Mouse (Mus musculus) NIH3T3 (cell line): Measurements from ENCODE around the gene Ccdc163.

ENCODE experiments used
- DNase-seq: peaks from one replicate; pipeline ENCODE4 v3.0.0-alpha.2; 2012; ENCODE audit warnings: low read depth

Ccdc163 gene

DNA sequence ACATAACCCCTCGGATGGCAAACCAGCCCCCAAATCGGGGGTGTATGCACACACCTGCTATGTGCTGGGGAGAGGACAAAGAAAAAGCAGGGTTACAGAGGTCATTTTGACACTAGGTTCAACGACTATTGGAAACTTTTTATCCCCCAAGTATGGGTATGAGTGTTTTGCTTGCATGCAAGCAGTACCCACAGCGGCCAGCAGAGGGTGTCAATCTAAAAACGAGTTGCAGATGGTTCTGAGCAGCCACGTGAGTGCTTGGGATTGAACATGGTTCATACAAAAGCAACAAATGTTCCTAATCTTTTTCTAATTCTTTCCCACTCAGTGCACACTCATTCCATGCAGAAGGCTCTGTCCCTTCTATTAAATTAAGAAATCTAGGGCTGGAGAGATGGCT is 4.5 kb upstream of the Ccdc163 start:
- DNase-seq = peak; percentile 90

DNA sequence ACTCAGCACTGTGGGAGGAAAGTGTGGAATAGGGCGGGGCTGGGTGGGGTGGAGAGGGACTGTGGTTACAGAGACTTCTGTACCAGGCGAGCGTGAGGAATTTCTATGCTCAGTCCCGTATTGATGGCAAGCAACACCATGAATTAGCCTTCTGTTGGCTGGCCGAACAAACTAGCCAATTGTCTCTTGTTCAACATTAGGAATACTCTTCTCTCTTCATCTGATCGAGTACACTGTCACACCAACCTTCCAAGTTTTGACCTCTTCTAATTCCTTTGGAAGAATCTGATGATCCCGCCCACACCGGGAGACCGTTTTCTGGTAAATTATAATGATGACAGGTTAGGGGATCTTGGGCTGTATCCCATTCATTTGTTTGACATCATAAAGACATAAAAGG is 643 bp upstream of the Ccdc163 start:
- peak; percentile 17 for DNase-seq

DNA sequence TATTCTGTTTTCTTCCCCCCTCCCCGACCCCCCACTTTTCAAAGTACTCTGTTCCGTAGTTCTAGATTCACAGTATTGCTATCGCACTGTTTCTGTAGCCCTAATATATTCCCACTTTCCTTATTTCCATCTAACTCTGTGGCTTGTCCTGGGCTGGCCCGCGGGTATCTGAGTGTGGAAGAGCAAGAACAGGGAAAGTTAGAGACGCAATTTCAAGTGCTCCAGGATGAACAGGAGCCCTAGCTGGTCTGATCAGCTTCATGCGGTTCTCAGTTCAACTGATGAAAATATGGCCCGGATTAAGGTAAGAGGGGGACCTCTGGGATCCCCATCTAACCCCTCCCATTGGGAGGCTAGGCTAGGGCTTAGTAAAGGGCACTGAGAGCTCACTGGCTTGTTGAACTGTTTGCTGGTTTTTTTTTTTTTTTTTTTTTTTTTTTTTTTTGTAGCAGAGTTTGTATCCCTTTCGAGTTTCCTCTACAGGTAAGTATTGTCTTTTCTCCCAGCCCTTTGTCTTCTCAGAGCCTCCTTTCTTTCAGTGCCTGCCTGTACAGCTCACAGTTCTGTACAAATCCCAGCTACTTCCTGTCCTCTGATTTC is 582 bp downstream of the Ccdc163 start:
- DNase-seq = no peak

DNA sequence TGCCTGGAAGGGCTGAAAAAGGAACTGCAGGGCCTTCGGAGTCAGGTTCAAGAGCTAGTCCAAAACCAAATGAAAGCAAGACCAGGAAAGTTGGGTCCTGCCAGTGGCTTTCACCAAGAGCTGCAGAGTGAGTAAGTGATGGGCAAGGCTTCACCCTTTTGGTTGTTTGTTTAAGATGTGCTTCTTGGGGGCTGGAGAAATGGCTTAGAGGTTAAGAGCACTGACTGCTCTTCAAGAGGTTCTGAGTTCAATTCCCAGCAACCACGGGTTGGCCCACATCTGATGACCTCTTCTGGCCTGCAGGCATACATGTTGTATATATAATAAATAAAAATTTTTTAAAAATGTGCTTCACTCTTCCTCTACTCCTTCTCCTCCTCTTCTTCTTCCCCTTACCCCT is 1.8 kb downstream of the Ccdc163 start:
- DNase-seq = no peak

DNA sequence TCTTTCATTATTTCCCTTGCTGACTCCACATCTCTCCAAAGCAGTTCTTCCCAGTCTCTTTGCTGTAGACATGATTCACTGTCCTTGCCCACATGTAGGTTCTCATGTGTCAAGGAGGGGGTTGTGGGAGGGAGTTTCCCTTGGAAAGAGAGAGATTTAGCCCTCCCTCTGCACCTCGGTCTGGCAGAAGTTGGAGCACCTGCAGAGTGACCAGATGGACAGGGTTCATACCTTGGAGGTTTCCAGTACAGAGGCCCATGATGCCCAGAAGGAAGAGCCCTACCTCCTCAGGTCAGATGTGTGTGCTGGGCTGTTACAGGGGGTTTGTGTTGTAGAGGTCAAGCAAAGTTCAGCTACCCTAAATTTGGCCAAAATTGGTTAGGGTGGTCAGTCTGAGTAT is 4.2 kb downstream of the Ccdc163 start:
- DNase-seq = no peak

DNA sequence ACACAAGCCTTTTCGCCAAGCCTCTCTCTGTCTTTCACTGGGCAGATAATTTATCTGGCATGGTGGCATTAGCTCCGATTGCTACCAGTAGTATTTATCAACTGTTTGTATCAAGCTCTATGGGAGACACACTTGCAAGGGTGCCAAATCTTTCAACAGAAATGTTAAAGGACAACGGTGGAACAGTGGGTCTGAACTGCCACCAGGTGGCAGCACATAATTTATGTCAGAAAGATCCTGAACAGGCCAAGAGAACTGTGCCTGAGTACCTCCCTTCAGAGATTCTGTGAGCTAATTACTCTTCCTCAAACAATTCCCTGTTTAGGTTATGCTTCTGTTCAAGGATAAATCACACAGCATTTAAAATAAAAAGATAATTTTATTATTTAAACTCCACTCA is 11.1 kb downstream of the Ccdc163 start:
- DNase-seq = peak; percentile 96

DNA sequence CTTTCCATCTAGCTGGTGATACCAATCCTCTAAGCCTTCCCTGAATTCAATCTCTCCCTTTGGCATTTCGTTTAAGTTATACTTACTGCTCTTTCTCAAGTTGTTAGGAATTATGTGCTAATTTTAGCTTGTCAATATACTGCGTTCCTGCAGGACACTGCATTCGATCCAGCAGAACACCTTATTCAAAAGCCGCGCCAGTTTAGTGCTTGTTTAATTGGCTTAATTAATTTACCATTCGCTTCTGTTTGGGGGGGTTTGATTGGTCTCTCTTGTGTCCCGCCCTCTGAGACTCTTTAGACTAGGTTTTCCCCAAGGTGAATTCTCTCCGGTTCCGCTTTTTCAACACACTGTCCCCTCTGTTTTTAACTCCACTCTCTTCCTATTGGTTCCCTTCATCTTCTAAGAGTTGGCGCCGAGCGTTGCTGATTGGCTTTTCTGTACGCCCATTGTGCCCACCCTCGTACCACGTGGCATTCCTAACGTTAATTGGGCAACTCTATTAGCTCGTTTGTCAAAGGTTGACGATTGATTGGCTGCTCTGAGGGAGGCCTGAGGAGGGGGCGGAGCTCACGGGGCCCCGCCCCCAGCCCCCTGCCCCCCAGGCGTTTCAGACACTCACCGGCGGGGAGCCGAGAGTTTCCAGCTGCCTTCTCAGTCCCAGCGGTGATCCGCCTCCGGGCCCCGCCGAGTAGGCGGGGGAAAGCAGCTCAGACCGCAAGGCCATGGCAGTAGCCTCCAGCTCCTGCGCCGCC is 12.2 kb downstream of the Ccdc163 start, which contains the start of gene Tesk2:
TSS of gene Tesk2 (plus strand) at position 606 of the 755 bp plus-strand sequence.
- DNase-seq = peak; percentile 98

DNA sequence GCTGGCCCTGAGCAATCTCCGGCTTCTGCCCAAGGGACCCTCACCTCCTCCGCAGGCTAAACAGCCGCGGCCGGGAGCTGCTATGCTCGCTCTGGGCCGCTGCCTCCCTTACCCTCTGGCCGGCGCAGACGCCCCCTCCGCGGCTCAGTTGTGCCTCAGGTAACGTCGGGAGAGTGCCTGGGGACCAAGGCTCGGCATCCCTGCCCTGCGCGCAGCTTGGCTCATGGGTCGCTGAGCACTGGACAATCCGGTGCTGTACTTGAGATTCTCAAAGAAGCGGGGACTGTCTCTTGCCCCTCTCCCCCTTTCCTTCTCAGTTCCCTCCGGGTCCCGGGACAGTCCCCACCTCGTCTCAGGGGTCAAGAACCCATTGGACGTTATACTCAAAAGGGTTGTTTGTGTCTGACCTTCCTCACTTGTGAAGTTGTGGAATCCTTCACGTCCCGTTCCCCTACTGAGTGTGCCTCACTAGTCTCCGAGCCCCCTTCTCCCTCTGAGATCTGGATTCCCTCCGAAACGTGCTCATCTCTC is 12.9 kb downstream of the Ccdc163 start:
- no peak for DNase-seq

DNA sequence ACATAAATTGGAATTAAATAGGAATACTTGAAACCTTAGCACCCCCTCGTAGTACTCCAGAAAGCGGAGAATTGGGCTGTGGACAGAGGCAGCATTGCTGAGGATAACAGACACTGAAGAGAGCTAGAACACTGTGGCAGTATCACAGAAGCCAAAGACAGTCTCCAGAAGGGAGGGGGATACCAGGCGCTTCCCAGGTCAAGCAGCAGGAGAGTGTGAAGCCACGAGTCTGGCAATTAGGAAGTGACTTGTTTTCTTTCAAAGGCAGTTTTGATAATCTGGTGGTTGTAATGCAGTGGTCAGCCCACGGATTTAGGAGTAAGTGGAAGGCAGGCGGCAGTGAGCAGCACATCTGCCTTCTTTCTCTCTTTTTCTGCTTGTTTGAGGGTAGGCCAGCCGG is 13.9 kb downstream of the Ccdc163 start:
- DNase-seq = no peak

DNA sequence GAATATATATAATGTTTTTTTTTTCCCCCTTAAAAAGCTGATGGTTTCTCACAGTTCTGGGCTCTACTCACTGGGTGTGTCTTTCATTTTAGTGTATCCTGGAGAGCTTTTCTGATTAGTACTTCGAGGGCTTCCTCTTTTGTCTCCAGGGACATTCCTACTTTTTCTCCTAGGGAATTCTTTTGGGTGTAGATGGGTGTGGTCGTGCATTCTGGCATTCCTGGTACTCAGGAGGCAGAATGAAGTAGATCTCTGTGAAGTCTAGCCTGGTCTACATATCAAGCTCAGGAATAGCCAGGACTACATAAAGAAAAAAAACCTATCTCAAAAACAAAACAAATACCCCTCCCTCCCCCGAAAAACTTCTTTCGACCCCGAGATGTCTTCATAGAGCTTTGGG is 17.1 kb downstream of the Ccdc163 start:
- DNase-seq = no peak

DNA sequence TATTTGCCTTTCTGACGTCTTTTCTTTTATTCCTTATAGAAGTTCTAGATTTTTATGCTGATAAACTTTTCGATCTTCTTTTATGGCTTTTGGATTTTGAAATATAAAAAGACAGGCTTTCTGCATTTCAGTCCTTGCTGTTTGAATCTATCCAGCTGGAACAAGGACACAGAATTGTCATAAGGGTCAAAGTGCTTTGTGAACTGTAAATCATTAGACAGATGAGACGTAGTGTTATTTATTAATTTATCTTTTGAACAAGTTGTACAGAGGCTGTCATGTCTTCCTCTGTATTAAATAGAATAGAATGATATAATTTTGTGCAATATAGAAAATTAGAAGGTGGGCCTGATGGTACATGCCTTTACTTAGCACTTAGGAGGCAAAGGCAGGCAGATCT is 19.1 kb downstream of the Ccdc163 start:
- no peak for DNase-seq

DNA sequence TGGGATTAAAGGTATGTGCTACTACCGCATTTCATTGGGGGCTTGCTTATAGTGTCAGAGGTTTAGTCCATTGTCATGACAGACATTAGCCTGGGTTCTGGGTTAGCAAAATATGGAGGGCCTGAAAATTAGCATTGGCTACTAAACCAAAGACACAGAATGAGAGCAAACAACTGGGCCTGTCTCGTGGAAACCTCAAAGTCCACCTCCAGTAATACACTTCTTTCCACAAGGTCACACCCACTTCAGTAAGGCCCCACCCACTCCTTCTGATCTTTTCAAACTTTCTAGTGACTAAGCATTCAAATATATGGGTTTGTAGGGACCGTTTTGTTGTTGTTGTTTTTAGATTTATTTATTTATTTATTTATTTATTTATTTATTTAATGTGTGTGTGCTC is 21.2 kb downstream of the Ccdc163 start:
- no peak for DNase-seq

DNA sequence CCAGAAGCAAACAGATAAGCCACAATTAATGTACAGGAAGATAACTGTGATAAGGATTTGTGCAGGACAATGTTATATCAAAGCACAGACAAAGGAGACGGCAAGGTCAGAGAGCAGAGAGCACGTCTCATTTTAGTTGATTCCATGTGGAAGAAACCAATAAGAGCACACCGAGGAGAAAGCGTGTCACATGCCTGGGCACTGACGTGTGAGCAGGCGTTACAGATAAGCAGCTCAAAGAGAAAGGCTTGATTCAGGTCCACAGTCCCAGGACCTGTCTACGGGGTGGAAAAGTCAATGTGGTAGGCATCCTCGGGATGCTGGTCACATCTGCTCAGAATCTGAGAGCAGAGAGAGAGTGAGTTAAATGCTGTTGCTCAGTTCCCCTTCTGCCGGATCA is 22.8 kb downstream of the Ccdc163 start:
- no peak for DNase-seq

DNA sequence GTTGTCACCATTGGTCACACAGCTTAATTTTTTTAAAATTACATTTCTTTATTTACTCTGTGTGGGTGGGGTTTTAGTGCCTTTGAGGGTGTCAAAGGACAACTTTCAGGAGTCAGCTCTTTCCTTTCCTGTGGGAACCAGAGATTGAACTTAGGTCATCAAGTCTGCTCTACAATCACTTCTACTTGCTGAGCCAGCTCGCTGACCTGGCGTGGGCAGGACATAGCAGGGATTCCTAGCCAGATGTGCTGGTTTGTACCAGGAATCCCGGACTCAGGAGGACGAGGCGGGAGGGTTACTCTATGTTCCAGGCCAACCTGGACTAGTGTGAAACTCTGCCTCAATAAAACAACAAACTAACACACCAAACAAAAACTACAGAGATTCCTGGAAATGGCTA is 24.0 kb downstream of the Ccdc163 start:
- no peak for DNase-seq

DNA sequence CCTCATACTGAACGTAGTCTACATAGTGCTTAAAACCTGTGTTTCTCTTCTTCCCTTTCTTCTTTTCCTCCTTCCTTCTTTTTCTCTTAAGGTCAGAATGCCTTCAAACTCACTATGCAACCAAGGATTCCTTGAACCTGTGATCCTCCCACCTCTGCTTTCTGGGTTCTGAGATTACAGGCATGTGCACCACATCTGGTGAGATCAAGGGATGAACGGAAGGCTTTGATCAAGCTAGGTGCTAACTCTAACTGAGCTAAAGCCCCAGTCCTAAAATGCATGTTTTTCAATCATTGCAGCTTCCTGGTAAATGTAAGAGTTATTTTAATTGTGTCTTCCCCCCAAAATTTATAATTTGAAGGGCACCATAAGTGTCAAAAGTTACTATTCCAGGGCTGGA is 26.7 kb downstream of the Ccdc163 start:
- DNase-seq = no peak

DNA sequence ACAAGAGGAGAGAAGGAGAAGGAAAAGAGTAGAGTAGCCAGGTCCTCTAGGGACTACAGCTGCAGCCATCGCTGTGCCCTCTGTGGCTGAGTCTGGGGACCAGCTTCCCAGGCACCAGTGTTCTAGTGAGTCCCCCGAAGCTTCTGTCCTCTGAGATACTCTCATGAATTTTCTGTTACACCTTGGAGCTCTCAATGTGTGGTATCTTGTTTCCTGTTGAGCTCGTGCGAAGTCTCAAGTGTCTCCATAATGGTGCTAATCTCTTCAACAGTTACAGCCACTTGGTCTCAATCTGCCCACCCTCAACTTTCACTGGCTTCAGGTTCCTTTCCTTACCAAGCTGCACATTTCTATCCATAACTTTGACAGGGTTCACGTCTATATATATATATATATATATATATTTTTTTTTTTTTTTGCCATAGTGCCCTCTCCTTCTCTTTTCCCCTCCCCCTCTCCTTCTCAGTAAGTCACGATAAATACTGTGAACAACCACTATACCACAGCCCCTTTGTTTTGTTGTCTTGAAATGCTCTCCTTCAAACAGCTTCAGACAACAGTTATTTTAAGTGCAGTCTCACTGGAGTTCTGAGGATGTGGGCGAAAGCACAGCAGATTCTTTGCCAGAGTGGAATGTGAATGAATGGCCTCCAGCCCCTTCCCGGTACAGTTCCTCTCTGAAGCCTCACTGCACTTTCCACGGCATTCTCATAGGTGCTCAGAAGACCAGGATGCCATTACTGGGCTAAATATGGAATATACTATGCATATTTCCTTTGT is 30.9 kb downstream of the Ccdc163 start:
- DNase-seq = no peak

DNA sequence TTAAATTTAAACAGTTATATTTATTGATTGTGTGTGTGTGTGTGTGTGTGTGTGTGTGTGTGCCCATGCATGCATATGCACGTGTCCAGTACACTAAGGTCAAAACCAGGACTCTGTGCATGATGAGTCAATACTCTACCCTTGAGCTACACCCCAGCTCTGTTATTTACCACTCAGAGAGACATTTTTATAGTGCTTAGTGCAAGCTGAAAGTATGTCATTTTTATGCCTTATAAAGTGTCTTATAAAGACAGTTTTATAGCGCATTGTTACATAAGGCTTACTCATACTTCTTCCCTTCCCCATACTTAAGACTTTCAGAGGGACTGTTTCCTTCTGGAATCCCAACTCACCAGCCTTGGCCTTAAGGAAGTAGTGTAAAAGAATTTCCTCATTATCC is 41.4 kb downstream of the Ccdc163 start:
- peak; percentile 61 for DNase-seq

DNA sequence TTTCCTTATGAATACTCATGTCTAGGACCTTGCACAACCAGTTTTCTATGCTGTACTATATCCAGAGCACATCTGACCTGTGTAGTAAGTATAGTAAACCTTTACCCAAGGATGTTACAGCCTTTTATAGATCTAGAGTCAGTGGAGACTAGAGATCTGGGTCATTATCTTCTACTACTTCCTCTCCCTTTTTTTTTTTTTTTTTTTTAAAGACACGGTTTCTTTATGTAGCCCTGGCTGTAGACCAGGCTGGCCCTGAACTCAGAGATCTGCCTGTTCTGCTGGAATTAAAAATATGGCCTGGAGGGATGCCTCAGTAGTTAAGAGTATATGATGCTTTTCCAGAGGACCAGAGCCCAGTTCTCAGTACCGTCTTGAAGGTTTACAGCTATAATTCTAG is 53.6 kb downstream of the Ccdc163 start:
- no peak for DNase-seq

DNA sequence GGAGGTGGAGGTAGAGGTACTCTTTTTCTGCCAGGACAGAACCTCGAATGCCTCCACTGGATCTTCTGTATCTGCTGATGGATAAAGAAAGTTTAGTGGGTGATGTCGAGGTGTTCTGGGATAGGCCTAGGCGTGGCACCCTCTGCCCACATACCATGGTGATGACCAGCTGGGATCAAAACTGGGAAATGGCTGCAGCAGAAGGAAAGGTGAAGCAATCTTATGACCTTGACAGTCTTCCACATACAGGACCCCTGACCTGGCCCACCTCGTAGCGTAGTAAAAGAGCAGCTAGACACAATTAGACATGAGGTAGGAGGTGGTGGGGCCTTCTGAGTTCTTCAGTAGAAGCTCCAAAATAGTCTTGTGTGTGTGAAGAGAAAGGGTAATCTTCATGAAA is 55.7 kb downstream of the Ccdc163 start:
- DNase-seq = no peak

DNA sequence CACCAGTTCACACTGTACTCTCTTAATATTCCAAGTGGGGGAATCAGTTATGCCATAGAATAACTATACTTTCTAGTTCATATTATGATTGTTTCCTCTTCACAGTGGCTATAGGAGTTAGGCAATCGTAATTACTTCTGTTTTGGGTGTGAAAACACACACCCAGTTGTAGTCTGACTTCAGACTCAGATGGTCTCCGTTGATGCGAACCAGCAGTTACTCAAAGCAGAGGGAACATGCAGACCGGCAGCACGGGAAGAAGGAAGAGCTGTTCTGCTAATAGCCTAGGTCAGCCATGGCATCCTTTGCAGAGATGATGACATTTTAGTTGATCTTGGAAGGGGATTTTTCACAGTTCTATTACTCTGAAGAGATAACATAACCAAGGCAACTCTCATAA is 60.2 kb downstream of the Ccdc163 start:
- DNase-seq = no peak

DNA sequence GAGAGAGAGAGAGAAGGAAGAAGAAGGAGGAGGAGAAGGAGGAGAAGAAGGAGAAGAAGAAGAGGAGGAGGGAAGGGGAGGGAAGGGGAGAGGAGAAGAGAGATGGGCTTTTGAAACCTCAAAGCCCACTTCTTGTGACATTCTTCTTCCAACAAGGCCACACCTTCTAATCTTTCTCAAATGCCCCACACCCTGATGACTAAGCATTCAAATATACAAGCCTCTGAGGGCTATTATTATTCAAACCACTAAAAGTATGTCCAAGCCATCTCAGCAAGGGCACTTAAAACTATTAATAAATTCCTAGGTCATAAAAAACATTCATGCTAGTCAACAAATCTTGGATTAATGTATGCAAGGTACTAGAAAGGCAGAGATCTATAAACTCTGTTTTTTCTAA is 60.8 kb downstream of the Ccdc163 start:
- peak; percentile 43 for DNase-seq

DNA sequence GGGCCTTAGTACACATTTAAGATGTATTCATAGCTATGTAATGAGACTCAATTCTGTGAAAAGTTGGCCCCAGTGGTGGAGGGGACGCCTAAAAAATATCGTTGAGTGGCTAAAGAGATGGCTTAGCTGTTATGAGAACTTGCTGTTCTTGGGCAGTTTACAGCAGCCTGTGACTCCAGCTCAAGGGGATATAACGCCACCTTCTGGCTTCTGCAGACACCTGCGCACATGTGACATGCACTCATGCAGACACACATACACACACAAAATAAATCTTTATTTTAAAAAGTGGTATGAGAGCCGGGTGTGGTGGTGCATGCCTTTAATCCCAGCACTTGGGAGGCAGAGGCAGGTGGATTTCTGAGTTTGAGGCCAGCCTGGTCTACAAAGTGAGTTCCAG is 68.1 kb downstream of the Ccdc163 start:
- no peak for DNase-seq

DNA sequence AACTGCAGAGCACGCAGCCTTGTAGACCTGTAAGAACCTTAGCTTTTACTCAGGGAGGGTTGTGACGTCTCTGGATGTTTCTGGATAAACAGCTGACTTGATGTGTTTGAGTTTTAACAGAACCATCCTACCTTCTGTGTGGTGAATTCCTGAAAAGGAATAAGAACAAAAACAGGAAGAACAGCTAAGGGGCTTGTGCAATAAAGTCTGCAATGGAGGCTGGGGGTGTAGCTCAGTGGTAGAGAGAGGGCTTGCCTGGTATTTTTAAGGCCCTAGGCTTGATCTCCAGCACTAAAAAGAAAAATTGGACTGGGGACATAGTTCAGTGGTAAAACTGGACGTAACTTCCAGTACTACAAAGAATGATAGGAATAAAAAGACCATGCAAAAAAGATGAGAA is 68.8 kb downstream of the Ccdc163 start:
- DNase-seq = no peak
